Mouse (Mus musculus): ENCODE measurements around the gene Ttc28. TPM values are rescaled to one million over a fixed set of nuclear protein-coding genes. Genes with fewer than 3 reads are reported as not detected.

Ttc28 gene
- polyA plus RNA-seq, 1 experiment from 2014 or later, result 2.9 TPM

DNA sequence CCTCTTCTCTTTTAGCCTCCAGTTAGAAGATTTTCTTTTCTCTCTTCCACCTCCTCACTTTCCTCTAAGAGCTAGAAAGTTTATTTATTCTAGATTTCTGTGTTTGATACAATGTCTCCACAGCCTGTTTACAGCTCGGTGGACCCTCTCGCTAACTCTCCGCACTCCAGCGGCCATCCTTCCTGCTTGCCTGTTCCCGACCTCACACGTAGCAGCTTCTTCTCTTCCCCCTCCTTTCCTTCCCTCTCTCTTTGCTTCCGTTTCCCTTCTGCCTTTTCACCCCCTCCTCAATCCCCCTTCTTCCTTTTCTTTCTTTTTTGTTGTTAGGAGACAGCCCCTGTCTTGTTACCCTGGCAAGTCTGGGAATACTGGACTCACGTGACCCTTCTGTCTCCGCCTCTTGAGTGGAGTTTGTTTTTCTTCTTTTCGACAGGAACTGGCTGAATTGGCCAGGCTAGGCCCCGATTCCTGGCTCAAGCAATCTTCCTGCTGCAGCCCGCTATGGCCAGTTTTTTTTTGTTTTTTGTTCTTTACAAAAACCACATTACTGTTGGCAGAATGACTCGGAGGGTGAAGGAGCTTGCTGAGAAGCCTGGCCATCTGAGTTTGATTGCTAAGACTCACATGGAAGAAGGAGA is 20.5 kb upstream of the Ttc28 start:
- peaks cover 35% of the 10 kb centered on the region; the same call in 1 of the 2 replicates for H3K36me3 ChIP-seq (ENCODE audit: control insufficient read depth, insufficient read depth)
- H3K27ac ChIP-seq (ENCODE audit: low read depth, low read length), result peak overlapping the region; percentile 70
- H3K4me1 ChIP-seq (replicated peaks; ENCODE audit: control insufficient read depth, insufficient read depth, low read length), result no peaks in the 10 kb centered on the region
- TF ChIP-seq CTCF (IDR thresholded peaks at IDR 0.05; ENCODE audit: low read depth), result no peak
- 32% methylated on average over 13 of the region's 13 CpGs for WGBS
- no peaks in the 10 kb centered on the region for H3K9me3 ChIP-seq (ENCODE audit: control insufficient read depth)
- peak overlapping the region; percentile 44; the same call in 1 of the 2 replicates for H3K4me2 ChIP-seq (replicated peaks; ENCODE audit: low read depth)
- 0 out of 2 replicates have a peak overlapping the region, but pooled peaks have one; percentile 7 for H3K9ac ChIP-seq (ENCODE audit: low read depth, low read length)
- H3K27me3 ChIP-seq (replicated peaks; ENCODE audit: control insufficient read depth, insufficient read depth, low read length), result no peaks in the 10 kb centered on the region
- no peak for ATAC-seq
- peak overlapping the region; percentile 16; the same call in 1 of the 2 replicates for H3K4me3 ChIP-seq (ENCODE audit: low read depth, low read length)

DNA sequence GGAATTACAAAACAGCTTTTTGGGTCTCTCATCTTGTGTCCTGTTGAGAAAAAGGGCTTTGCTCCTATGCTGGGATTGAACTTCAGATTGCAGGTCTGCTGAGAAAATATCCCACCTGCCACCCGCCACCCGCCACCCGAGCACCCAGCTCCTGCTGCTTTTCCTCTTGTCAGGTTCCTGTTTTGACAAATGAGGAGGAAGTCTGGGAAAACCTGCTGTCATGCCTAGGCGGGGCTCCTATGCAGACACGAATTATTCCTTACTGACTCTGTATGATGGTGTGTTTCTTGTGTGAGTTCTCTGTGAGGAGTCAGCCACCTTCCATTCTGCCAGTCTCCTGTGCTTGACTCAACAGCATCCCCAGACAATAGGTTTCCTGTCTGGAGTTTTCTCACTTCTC is 19.2 kb upstream of the Ttc28 start:
- H3K4me1 ChIP-seq (replicated peaks; ENCODE audit: control insufficient read depth, insufficient read depth, low read length), result no peaks in the 10 kb centered on the region
- H3K36me3 ChIP-seq (ENCODE audit: control insufficient read depth, insufficient read depth), result peaks cover 37% of the 10 kb centered on the region; the same call in 1 of the 2 replicates
- H3K4me3 ChIP-seq (ENCODE audit: low read depth, low read length), result no peak overlapping the region
- H3K27me3 ChIP-seq (replicated peaks; ENCODE audit: control insufficient read depth, insufficient read depth, low read length), result no peaks in the 10 kb centered on the region
- 77% methylated on average over 5 of the region's 5 CpGs for WGBS
- TF ChIP-seq CTCF (IDR thresholded peaks at IDR 0.05; ENCODE audit: low read depth), result no peak
- no peak overlapping the region for H3K9ac ChIP-seq (ENCODE audit: low read depth, low read length)
- no peak overlapping the region for H3K27ac ChIP-seq (ENCODE audit: low read depth, low read length)
- H3K4me2 ChIP-seq (replicated peaks; ENCODE audit: low read depth), result no peak overlapping the region
- no peak for ATAC-seq
- H3K9me3 ChIP-seq (ENCODE audit: control insufficient read depth), result no peaks in the 10 kb centered on the region

DNA sequence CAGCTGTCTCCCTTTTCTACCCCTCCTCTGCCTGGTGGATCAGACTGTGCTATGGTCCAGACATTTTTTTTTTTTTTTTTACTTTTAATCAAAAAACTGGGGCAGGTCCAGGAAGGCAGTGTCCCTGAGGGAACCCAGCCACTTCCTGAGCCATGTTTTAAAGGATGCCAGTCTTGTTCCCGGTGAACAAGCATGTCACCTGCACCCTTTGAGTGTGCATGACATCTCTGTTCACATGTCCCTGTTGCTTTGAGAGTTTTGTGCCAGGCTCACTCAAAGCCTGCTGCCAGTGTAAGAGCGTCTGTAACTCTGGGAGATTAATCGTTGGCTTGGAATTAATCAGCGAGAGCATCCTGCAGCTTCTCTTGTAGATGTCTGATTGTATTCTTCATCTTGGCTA is 11.1 kb upstream of the Ttc28 start:
- H3K27ac ChIP-seq (ENCODE audit: low read depth, low read length), result no peak overlapping the region
- ATAC-seq, result no peak
- no peak overlapping the region for H3K9ac ChIP-seq (ENCODE audit: low read depth, low read length)
- no peak for TF ChIP-seq CTCF (IDR thresholded peaks at IDR 0.05; ENCODE audit: low read depth)
- H3K36me3 ChIP-seq (ENCODE audit: control insufficient read depth, insufficient read depth), result peaks cover 34% of the 10 kb centered on the region
- no peaks in the 10 kb centered on the region for H3K27me3 ChIP-seq (replicated peaks; ENCODE audit: control insufficient read depth, insufficient read depth, low read length)
- no peaks in the 10 kb centered on the region for H3K9me3 ChIP-seq (ENCODE audit: control insufficient read depth)
- no peak overlapping the region for H3K4me2 ChIP-seq (replicated peaks; ENCODE audit: low read depth)
- WGBS, result 75% methylated on average over 4 of the region's 4 CpGs
- H3K4me3 ChIP-seq (ENCODE audit: low read depth, low read length), result no peak overlapping the region
- no peaks in the 10 kb centered on the region for H3K4me1 ChIP-seq (replicated peaks; ENCODE audit: control insufficient read depth, insufficient read depth, low read length)

DNA sequence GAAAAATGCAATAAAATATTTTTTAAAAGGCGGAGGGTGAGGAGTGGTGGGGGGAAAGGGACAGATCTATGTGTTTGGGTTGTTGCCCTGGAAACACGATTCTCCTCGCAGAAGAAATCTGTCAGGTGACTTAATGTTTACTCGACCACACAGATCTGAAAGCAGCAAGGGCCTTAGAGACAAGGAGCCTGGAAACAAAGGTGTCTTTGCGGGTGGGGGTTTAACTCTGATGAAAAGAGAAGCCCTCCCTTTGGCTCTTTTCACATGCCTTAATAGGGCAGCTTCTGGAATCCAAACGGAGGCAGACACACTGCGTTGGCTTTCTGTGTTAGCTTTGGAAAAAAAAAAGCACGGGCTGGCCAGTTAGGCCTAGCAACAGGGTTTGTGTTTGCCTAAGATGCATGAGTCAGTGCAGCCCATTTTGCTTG is 10.3 kb upstream of the Ttc28 start:
- Histone ChIP-seq H3K9ac (ENCODE audit: low read depth, low read length) (no peak overlapping the region), H3K4me2 (replicated peaks; ENCODE audit: low read depth) (no peak overlapping the region), H3K4me3 (ENCODE audit: low read depth, low read length) (no peak overlapping the region), H3K27me3 (replicated peaks; ENCODE audit: control insufficient read depth, insufficient read depth, low read length) (no peaks in the 10 kb centered on the region), H3K36me3 (ENCODE audit: control insufficient read depth, insufficient read depth) (peaks cover 26% of the 10 kb centered on the region), H3K27ac (ENCODE audit: low read depth, low read length) (no peak overlapping the region), H3K4me1 (replicated peaks; ENCODE audit: control insufficient read depth, insufficient read depth, low read length) (no peaks in the 10 kb centered on the region), H3K9me3 (ENCODE audit: control insufficient read depth) (no peaks in the 10 kb centered on the region)
- ATAC-seq, result no peak
- WGBS, result 23% methylated on average over 8 of the region's 8 CpGs
- no peak for TF ChIP-seq CTCF (IDR thresholded peaks at IDR 0.05; ENCODE audit: low read depth)

DNA sequence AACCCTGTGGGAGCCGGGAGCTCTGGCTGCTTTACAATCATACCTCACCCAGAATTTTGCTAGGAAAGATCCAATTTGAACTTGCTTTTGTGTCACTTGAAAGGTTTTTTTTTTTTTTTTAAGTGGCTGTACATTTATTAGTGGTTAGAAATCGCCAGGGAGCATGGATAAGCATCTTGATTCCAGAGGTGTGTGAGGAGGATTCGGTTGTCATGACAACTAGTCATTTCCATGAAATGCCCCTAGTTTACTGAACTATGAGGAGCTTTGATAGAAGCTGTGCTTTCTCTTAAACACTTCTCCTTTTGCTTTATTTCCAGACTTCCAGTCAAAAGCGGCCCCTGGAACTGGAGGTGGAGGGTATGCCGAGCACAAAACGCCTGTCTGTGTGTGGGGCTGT is 6.4 kb upstream of the Ttc28 start:
- Histone ChIP-seq H3K9ac (ENCODE audit: low read depth, low read length) (no peak overlapping the region), H3K4me2 (replicated peaks; ENCODE audit: low read depth) (no peak overlapping the region), H3K4me1 (replicated peaks; ENCODE audit: control insufficient read depth, insufficient read depth, low read length) (no peaks in the 10 kb centered on the region), H3K36me3 (ENCODE audit: control insufficient read depth, insufficient read depth) (peaks cover 25% of the 10 kb centered on the region), H3K27me3 (replicated peaks; ENCODE audit: control insufficient read depth, insufficient read depth, low read length) (no peaks in the 10 kb centered on the region), H3K9me3 (ENCODE audit: control insufficient read depth) (no peaks in the 10 kb centered on the region), H3K27ac (ENCODE audit: low read depth, low read length) (no peak overlapping the region), H3K4me3 (ENCODE audit: low read depth, low read length) (no peak overlapping the region)
- TF ChIP-seq CTCF (IDR thresholded peaks at IDR 0.05; ENCODE audit: low read depth), result no peak
- 86% methylated on average over 6 of the region's 6 CpGs for WGBS
- no peak for ATAC-seq

DNA sequence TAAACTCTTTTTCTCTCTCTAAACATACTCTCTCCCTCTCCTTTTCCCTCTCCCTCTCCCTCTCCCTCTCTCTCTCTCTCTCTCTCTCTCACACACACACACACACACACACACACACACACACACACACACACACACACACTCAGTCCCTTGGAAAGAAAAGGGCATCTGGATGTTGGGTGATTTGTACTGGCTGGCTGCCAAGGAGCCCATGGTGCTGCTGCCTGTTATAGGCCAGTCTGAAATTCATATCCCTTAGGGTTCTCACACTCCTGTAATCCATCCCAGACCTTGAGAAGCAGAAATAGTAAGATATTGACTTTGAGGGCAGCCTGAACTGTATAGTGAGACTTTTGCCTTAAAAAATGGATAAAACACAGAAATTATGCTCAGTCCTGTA is 4.9 kb upstream of the Ttc28 start:
- Histone ChIP-seq H3K27ac (ENCODE audit: low read depth, low read length) (no peak overlapping the region), H3K9me3 (ENCODE audit: control insufficient read depth) (no peaks in the 10 kb centered on the region), H3K9ac (ENCODE audit: low read depth, low read length) (no peak overlapping the region), H3K4me2 (replicated peaks; ENCODE audit: low read depth) (no peak overlapping the region), H3K4me3 (ENCODE audit: low read depth, low read length) (no peak overlapping the region), H3K36me3 (ENCODE audit: control insufficient read depth, insufficient read depth) (peaks cover 25% of the 10 kb centered on the region), H3K27me3 (replicated peaks; ENCODE audit: control insufficient read depth, insufficient read depth, low read length) (no peaks in the 10 kb centered on the region), H3K4me1 (replicated peaks; ENCODE audit: control insufficient read depth, insufficient read depth, low read length) (no peaks in the 10 kb centered on the region)
- ATAC-seq, result no peak
- TF ChIP-seq CTCF (IDR thresholded peaks at IDR 0.05; ENCODE audit: low read depth), result no peak

Data from intestine, postnatal 0 days (tissue).